Mouse (Mus musculus) adrenal gland, adult 2 months (tissue): ENCODE data around the gene Amh. TPM values are rescaled to one million over a fixed set of nuclear protein-coding genes. Genes with fewer than 3 reads are reported as not detected.

Experiments used
- DNase-seq: peaks from one replicate; pipeline ENCODE4 v3.0.0; 2021
- polyA plus RNA-seq: library from polyadenylated mRNA; depleted of rRNA; stranded (reverse); fragments of >200 nt; gene quantifications from 2 replicates; pipeline ENCODE4 v1.2.3, GENCODE M21; 2012
- total RNA-seq, 2 experiments: library from RNA; stranded (reverse); gene quantifications; 2 replicates each; pipeline ENCODE4 v1.2.3; 2021

The Amh gene
- total and polyA plus RNA-seq, 3 experiments, result 0.73 to 1.7 (median 0.95) TPM

- no peak for DNase-seq
These were observed 17.5 kb upstream of the Amh start for GRCm38 (mm10) chr10:80787517-80787916.

DNA sequence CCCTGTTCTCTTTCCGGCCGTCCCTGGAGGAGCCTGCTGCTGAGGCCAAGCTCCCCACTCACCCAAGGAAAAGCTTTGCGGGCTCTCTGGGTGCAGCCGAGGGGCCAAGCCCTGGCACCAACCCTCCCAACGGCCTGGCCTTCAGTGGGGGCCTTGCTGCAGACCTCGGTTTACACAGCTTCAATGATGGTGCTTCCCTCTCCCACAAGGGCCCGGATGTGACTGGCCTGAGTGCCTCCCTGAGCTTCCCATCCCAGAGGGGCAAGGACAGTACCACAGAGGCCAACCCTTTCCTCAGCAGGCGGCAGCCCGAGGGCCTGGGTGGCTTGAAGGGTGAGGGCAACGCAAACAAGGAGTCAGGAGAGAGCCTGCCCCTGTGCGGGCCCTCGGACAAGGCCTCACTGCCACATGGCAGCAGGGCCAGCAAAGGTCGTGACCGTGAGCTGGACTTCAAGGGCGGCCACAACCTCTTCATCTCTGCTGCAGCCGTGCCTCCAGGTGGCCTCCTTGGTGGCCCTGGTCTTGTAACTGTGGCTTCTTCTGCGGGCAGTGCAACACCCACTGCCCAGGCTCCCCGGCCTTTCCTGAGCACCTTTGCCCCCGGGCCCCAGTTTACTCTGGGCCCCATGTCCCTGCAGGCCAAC, 14.2 kb upstream of the Amh start:
- DNase-seq, result peak; percentile 73

DNA sequence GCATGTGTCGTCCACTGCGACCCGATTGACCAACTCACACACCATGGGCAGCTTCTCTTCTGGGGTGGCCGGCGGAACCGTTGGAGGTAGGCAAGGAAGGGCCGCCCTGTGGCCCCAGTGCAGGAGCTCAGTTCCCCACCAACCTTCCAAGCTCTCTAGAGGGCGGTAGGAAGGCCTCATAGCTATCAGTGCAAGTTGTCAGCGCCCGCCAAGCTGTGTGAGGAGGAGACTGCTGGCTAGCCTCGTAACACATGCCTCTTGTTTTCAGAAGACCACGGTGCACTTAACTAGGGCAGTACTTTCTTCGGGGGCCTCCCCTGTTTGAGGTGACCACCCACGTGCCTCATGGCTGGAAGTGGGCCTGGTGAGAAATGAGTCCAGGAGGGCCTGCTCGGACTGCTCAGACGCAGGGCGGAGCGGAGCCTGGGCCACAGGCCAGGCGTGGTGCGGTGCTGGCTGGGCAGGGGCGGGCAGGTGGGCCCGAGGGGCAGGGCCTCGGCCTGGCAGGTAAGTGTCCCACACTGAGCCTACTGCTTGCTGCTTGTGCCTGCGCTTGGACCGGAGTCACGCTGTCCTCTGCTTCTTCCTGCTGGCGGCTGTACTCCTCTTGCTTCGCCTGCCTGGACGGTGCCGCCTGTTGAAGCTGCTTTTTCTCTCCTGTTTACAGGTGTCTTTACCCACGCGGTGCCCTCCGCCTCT, 13.4 kb upstream of the Amh start:
- no peak for DNase-seq

GRCm38 (mm10) chr10:80792175-80793032, 12.6 kb upstream of the Amh start:
- DNase-seq, result no peak

- DNase-seq, result peak; percentile 48
These were observed 11.8 kb upstream of the Amh start for GRCm38 (mm10) chr10:80793033-80793784.

DNA sequence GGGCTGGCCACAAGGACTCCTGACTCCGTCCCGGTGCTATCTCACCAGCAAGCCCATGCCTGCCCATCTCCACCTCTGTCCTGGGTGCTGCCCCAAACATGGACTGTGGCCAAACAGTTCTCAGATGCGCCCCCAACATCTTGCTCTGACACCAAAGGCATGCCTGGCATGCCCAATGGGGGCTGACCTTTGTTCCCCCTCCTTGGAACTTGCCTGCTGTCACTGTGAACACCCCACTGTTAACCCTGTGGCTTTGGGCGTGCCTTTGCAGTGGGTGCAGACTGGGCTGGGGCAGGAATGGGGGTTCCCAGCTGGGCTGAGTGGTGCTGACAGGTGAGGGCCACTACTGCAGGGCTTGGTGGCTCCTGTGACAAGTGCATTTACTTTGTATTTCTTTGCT, 11.2 kb upstream of the Amh start:
- DNase-seq, result no peak

DNA sequence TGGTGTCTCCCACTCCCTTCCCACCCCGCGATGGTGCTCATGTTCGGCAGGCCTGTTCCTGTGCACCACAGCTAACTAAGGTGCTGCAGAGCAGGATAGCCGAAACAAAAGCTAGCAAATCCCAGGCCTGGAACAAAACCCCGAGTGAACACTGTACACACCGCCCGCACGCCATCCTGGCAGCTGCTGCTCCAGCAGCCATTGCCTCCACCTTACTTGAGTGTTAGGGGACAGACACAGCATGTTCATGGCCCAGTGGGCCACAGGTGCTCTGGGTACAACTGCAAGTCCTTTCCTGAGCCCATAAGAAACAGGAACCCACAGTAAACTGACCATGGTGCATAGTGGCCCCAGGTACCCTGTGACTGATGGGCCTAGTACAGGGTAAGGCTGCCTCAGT, 10.3 kb upstream of the Amh start:
- DNase-seq, result no peak

- DNase-seq, result no peak
These were observed 8.7 kb upstream of the Amh start for GRCm38 (mm10) chr10:80796307-80796848.

DNA sequence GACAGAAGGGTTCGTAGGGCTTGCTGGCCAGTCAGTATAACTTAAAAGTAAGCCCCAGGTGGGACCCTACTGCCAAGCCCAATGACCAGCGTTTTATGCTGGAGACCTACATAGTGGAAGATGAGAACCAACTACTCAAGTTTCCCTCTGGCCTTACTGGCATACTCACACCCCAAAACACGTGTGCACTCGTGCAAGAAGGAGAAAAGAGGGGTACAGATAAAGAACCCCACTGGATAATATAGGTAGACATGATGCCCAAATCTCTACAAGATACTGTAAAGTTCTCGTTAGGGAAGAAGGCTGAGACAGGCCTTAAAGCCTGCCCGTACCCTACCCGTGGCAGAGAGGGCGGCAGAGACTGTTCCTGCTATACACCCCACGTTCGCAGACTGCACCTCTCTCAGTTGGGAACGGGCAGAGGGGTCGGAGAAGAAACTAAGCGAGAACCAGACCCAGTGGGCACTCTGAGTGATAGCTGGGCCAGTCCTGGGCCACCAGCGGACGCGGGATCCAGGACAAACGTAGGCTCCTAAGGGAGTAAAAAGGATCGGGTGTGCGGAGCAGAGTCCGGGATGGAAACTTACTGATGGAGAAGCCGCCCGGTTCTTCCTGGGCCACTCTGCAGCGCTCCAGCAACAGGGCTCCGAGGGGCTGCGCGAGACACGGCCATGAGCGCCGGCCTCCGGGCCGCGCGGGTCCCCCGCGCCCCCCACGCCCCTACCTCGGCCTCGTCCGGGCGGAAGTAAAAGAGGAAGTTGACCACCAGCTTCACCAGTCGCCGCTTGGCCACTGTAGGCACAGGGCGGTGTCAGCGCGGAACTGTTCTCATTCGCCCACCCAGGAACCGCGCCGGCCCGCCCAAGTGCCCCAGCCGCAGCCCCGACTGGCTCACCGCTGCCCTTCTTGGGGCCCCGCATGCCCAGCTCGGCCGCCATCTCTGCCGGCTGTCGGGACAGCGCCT, 7.6 kb upstream of the Amh start:
- DNase-seq, result no peak

DNA sequence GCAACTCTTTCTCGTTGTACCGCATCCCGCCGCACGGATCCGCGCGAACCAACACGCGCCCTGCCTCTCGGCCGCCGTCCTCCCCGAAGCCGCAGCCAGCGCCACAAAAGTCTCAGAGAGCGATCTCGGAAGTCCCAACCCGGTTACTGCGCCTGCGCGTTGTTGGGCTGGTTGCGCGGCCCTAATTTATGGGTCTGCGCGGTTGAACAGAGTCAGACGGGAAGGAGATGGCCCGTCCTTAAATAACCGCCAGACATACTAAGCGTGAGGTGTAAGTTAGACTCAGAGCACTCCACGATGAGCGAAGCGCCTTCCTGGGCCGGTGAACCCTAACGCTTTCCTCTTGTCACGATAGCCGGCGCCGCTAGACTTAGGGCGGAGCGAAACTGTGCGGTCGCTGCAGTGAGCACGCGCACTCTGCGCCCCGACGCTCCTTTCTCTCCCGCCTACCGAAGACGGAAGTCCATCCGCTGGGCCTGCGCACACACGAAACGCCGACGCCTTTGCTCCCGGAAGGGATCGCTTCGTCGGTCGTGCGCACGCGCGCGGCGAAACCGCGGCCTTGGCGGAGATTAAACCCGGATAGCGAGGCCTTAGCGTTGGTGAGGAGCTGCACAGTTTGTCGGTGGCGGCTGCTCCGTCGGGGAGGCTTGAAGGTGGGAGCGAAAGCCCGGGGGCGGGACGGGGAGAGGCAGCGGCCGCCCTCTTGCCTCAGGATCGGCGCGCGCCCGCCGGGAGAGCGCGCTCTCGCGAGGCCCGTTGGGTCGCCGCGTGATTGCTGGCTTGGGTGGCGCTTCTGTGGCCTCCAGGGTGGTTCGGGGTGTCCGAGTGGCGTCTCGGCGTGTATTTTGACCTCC, 6.7 kb upstream of the Amh start, which contains the start of the genes Sf3a2 and Plekhj1:
Gene Sf3a2, plus strand, starts transcription at position 49 of the 857 bp plus-strand sequence.
Gene Plekhj1, minus strand, starts transcription at position 477 of the 857 bp plus-strand sequence.
- DNase-seq, result peak; percentile 96

- no peak for DNase-seq
These were observed 5.9 kb upstream of the Amh start for GRCm38 (mm10) chr10:80799070-80799566.

- DNase-seq, result no peak
These were observed 2.7 kb upstream of the Amh start for GRCm38 (mm10) chr10:80802204-80802912.

GRCm38 (mm10) chr10:80802996-80803395, 2.0 kb upstream of the Amh start:
- DNase-seq, result no peak

DNA sequence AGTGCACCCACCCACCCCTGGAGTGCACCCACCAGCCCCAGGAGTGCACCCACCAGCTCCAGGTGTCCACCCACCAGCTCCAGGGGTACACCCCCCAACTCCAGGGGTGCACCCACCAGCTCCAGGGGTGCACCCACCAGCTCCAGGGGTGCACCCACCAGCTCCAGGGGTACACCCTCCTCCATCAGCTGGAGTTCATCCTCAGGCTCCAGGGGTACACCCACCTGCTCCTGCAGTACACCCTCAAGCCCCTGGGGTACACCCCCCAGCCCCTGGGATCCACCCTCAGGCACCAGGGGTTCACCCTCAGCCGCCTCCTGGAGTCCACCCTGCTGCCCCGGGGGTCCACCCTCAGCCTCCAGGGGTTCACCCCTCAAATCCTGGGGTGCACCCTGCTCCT, 703 bp upstream of the Amh start:
- no peak for DNase-seq

DNA sequence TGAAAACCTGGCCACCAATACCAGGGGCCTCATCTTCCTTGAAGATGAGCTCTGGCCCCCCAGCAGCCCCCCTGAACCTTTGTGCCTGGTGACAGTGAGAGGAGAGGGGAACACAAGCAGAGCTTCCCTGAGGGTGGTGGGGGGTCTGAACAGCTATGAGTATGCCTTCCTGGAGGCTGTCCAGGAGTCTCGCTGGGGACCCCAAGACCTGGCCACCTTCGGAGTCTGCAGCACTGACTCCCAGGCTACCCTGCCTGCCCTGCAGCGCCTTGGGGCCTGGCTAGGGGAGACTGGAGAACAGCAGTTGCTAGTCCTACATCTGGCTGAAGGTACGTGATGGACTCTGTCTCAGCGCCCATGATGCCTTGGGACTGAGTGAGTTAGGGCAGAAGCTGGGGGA, 279 bp downstream of the Amh start:
- DNase-seq, result no peak

- peak; percentile 82 for DNase-seq
These were observed 882 bp downstream of the Amh start for GRCm38 (mm10) chr10:80805925-80806324.

DNA sequence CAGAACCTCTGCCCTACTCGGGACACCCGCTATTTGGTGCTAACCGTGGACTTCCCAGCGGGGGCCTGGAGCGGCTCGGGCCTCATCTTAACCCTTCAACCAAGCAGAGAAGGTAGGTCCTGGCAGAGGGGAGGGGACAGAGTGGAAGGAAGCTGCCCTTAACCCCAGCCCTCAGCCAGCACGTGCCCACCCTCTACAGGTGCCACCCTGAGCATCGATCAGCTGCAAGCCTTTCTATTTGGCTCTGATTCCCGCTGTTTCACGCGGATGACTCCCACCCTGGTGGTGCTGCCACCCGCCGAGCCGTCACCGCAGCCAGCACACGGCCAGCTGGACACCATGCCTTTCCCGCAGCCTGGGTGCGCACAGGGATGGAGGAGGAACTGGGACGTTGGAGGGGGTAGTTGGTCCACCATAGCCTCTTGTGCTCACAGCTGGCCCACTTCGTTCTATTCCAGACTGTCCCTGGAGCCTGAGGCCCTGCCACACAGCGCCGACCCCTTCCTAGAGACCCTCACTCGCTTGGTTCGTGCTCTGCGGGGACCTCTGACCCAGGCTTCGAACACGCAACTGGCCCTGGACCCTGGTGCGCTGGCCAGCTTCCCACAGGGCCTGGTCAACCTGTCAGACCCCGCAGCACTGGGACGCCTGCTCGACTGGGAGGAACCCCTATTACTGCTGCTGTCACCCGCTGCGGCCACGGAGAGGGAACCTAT, 1.5 kb downstream of the Amh start:
- DNase-seq, result no peak

DNA sequence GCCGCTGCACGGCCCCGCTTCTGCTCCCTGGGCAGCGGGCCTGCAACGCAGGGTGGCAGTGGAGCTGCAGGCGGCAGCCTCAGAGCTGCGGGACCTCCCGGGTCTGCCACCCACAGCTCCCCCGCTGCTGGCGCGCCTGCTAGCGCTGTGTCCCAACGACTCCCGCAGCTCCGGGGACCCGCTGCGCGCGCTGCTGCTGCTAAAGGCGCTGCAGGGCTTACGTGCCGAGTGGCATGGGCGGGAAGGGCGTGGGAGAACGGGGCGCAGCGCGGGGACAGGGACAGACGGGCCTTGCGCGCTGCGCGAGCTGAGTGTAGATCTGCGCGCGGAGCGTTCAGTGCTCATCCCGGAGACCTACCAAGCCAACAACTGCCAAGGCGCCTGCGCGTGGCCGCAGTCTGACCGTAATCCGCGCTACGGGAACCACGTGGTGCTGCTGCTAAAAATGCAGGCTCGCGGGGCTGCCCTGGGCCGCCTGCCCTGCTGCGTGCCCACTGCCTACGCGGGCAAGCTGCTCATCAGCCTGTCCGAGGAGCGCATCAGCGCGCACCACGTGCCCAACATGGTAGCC, 2.1 kb downstream of the Amh start:
- DNase-seq, result peak; percentile 89
